Mouse (Mus musculus) heart, postnatal 0 days (tissue): ENCODE measurements at regions not wholly inside any gene's neighbourhood (a gene's known extent, or its start where the extent isn't known, plus 50 kb on each side); places are given as distances from the start of the nearest gene placed in this dataset.

Experiments used
- CTCF ChIP-seq: IDR thresholded peaks from 2 replicates; pipeline ENCODE4 v1.5.1; 2016; ENCODE audit warnings: antibody characterized with exemption, control low read depth, low read depth
- EP300 ChIP-seq: IDR thresholded peaks from 2 replicates; pipeline ENCODE4 v1.6.1; 2016; ENCODE audit warnings: antibody characterized with exemption, low read depth

DNA sequence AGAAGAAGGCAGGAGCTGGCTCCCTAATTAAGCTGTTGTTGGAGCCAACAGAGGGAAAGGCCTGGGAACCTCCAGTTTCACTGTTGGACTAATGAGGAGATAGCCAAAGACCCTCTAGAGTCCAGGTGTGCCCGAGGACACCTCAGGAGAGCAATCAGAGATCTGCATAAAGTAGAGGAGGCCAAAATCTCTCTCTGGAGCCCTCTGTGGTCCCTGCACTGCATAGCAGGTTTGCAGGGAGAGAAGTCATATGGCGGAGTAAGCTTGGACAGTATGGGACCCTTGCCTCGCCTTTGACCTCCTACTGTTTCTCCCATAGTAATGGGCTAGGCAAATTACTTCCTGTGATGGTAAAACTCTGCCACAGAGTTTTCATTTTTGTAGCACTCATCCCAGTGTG, 93.5 kb upstream of the Gm4791 start:
- TF ChIP-seq CTCF (no peak), EP300 (no peak)
